Mouse (Mus musculus): ENCODE measurements around the gene Hsp90ab1.
A peak's percentile ranks its signal among the peaks of the same experiment; 100 is the strongest.

Gene Hsp90ab1

GRCm38 (mm10) chr17:45580958-45581477, 7.9 kb upstream of the Hsp90ab1 start:
- DNase-seq (ENCODE audit: low read depth, low spot score): no peak

- no peak for DNase-seq (ENCODE audit: low read depth, low spot score)
Observed at GRCm38 (mm10) chr17:45579554-45579953, 6.5 kb upstream of the Hsp90ab1 start.

GRCm38 (mm10) chr17:45578843-45579242, 5.8 kb upstream of the Hsp90ab1 start:
- DNase-seq (ENCODE audit: low read depth, low spot score): peak; percentile 40

- no peak for DNase-seq (ENCODE audit: low read depth, low spot score)
Observed at GRCm38 (mm10) chr17:45578242-45578641, 5.2 kb upstream of the Hsp90ab1 start.

DNA sequence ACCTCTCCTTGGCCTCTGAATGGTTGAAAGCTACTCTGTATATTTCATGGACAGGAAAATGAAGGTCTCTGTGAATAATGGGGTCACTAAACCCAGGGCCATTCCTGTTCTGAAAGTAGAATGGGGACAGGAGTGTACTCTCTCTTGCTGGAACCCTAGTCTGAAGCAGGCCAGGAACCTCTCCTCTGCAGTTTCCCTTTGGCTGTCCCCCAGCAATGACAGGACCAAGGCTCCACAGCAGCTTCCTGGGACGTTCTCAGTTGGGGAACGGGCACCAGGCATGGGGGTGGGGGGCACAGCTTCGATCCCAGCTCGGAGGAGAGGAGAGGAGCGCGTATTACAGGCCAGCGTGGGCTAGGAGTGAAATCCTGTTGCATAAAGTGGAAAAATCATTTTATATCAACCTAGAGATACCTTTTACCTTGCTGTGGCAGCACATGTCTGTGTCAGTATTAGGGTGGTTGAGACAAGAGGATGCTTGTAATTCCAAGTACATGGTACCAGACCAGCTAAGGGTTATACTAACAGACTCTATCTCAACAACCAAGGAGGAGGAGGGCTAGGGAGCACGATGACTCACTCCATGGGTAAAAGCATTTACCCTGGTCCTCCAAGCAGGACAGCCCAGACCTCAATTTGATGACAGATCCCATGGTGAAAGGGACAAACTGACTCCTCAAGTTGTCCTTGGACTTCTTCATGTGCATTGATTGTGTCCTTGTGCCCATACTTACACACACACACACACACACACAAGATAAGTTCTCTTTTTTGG, 2.2 kb upstream of the Hsp90ab1 start:
- no peak for DNase-seq (ENCODE audit: low read depth, low spot score)

- DNase-seq (ENCODE audit: low read depth, low spot score): peak; percentile 75
Observed at GRCm38 (mm10) chr17:45574129-45574761, 1.2 kb upstream of the Hsp90ab1 start.

DNA sequence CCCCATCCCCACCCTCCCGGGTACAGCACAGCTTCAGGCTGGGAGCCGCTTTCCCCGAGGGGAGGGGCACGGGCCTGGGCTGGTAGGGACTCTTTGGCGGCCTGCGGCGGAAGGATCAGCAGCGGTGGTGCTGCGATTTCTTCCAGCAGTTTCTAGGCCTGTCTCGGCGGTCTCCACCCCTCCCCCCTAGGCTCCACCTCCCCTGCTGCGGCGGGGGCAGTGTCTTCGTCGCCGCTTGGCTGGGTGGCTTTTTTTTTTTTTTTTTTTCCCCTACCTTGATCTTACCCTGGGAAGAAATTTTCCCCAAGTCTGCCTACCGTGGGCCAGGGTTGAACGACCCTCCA, 681 bp upstream of the Hsp90ab1 start:
- DNase-seq (ENCODE audit: low read depth, low spot score): peak; percentile 94

DNA sequence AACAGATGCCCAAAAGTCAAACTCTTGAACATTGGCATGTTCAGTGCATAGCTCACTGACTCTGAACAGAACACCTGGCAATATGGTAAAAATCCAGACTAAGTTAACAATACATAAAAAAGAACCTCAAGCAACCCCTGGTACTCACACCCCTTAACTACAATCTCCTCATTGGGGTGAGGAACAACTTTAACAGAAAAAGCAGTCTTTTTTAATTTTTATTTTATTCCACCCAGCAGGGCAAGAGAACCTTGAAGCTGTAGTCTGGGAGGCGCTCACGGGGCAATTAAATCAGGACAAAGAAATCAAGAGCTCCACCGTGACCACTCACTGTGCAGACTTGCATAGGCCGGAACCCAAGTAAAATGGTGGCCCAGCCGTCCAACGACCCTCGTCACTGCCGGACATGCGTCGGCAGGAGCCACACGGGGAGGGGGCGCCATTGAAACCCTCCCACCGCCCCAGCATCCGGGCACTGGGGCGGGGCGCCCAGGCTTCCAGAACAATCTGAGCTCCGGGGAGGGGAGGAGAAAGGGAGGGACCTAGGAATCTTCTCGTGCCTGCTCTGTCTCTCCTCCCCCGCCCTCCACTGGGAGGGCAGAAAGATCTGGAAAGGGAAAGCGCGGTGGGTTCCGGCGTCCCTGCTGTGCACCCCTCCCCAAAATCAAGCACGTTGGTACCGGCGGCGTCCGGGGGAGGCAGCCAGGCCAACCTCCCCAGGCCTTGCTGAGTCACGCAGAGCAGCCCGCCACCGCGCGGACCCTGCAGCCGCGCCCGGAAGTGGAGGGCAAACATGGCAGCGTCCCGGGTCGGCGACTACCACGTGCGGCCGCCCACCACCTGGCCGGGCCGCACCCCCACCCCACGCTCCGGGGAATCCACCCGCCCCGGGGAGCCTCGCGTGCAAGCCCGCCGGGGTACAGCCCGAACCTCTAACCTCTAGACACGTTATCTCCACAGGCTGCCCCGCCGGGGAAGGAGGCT, 676 bp downstream of the Hsp90ab1 start:
- DNase-seq (ENCODE audit: low read depth, low spot score): peak; percentile 82

DNA sequence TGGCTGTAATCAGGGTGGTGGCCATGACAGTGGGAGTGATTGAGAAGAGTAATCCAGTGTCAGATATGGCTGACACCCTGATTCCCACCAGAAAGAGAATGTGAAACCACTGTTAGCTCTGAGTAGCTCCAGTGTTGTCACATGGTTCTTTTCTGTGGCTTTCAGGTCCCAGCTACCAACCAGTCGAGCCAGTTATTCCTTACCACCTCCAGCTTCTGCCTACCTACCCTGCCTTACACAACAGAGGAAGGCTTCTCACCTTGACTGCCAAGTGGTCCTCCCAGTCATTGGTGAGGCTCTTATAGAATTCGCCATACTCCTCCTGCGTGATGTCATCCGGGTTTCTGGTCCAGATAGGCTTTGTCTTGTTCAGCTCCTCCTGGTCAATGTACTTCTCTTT, 3.1 kb downstream of the Hsp90ab1 start:
- DNase-seq (ENCODE audit: low read depth, low spot score): no peak

DNA sequence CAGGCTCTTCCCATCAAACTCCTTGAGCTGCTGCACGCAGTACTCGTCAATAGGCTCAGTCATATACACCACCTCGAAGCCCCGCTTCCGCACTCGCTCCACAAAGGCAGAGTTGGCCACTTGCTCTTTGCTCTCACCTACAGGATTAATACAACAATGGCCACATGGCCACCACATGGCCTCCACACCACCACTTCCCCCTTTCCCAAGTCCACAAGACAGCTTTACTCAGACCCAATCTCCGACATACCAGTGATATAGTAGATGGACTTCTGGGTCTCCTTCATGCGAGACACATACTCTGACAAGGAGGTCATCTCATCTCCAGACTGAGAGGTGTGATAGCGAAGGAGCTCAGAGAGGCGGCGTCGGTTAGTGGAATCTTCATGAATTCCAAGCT, 4.1 kb downstream of the Hsp90ab1 start:
- no peak for DNase-seq (ENCODE audit: low read depth, low spot score)

DNA sequence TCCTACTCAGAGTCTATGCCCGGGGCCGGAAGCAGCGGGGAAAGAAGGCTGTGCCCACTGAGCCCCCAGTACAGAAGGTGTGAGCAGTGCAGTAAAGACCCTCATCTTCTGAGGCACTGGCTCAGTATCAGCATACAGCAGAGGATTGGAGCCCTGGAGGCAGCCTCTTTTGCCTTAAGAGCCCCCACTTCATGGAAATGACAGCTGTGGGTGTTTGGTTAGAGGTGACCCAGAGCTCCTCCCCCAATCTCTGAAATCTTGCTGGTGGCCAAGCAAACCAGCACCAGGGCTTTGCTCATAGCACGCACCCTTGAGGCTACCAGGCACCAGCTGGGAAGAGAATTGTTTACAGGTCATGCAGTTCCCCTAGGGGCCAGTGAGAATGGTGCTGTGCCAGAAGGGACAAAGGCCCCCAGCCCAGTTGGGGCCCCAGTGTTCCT, 5.9 kb downstream of the Hsp90ab1 start:
- peak; percentile 45 for DNase-seq (ENCODE audit: low read depth, low spot score)

DNA sequence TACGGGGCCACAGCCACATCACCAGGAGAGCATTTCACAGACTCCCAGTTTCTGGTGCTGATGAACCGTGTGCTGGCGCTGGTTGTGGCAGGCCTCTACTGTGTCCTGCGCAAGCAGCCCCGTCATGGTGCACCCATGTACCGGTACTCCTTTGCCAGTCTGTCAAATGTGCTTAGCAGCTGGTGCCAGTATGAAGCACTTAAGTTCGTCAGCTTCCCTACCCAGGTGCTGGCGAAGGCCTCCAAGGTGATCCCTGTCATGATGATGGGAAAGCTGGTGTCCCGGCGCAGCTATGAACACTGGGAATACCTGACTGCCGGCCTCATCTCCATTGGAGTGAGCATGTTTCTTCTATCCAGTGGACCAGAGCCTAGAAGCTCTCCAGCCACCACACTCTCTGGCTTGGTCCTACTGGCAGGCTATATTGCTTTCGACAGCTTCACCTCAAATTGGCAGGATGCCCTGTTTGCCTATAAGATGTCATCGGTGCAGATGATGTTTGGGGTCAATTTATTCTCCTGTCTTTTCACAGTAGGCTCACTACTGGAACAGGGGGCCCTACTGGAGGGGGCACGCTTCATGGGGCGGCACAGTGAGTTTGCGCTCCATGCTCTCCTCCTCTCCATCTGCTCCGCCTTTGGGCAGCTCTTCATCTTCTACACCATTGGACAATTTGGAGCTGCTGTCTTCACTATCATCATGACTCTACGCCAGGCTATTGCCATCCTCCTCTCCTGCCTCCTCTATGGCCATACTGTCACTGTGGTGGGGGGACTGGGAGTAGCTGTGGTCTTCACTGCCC, 6.5 kb downstream of the Hsp90ab1 start:
- DNase-seq (ENCODE audit: low read depth, low spot score): peak; percentile 65

DNA sequence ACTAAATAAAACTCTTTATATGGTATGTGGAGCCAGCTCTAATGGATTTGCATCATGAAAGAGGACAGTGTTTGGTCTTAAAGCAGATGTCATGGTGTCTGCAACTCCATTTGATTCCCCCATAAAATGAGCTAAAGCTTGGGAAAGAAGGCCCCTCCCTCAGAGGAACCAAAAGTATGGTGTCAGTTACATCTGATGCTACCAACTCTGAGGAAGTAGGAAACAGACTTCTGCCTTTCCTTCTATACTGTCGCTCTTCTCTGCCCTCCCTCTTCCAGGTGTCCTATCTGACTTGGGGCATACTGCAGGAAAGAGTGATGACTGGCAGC, 7.1 kb downstream of the Hsp90ab1 start:
- peak; percentile 22 for DNase-seq (ENCODE audit: low read depth, low spot score)

- no peak for DNase-seq (ENCODE audit: low read depth, low spot score)
Observed at GRCm38 (mm10) chr17:45565103-45565502, 8.0 kb downstream of the Hsp90ab1 start.

- no peak for DNase-seq (ENCODE audit: low read depth, low spot score)
Observed at GRCm38 (mm10) chr17:45564531-45565084, 8.5 kb downstream of the Hsp90ab1 start.

- DNase-seq (ENCODE audit: low read depth, low spot score): peak; percentile 96
Observed at GRCm38 (mm10) chr17:45563655-45564530, 9.2 kb downstream of the Hsp90ab1 start, which contains the start of gene Slc35b2. Gene Slc35b2 (plus strand): TSS chr17:45563874.

DNA sequence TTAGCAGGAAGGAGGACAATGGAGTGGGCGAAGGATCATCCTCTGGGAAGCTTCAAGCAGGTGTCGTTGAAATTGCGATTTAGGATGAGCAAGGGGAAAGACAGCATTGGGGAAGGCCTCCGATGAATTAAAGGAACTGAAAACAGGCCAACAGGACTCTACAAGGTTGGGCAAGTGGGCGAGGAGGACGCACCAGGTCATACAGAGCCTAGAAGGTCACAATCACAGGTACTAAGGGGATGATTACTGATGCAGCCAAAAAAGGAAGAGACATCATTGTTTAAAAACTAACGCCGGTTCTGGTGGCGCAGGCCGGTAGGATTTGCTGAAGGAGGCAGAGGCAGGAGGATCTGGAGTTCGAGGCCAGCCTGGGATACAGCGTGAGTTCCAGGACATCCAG, 9.9 kb downstream of the Hsp90ab1 start:
- DNase-seq (ENCODE audit: low read depth, low spot score): no peak

GRCm38 (mm10) chr17:45559732-45560525, 13.1 kb downstream of the Hsp90ab1 start:
- no peak for DNase-seq (ENCODE audit: low read depth, low spot score)
